Mouse (Mus musculus): ENCODE data around the gene Ryr2. TPM values are rescaled to one million over a fixed set of nuclear protein-coding genes. Genes with fewer than 3 reads are reported as not detected.

Gene Ryr2
- total and polyA plus RNA-seq, 3 experiments: 0.60 TPM; not detected in 2

DNA sequence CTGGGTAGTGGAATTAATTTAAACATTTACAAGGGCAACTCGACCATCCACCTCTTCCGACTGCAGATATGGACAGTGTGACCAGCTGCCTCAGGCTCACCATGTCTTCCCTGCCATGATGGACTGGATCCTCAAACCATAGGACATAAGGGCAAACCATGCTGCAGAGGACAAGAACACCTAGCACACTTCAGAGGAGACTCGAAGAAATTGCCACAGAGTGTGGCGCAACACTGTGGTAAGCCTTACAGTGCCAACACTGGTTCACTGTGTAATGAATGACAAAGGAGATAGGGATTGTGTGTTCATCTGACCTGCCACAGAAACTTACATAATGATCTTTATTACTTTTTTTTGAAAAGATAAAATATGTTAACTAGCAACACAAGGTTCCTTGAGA, 68.1 kb downstream of the Ryr2 start:
- ATAC-seq (ENCODE audit: extremely low read depth, insufficient number of reproducible peaks, low FRiP score, poor library complexity, severe bottlenecking) (no peak), DNase-seq (ENCODE audit: low spot score) (no peak)
- TF ChIP-seq TAL1 (conservative IDR thresholded peaks at IDR 0.05; ENCODE audit: low read depth, low read length) (no peak), GATA1 (IDR thresholded peaks at IDR 0.05; ENCODE audit: borderline replicate concordance, low read length) (no peak), POLR2AphosphoS5 (IDR thresholded peaks at IDR 0.05; ENCODE audit: insufficient replicate concordance, low read depth, low read length) (no peak), CTCF (IDR thresholded peaks at IDR 0.05; ENCODE audit: low read depth, low read length) (no peak), GATA2 (IDR thresholded peaks at IDR 0.05; ENCODE audit: borderline replicate concordance, low read depth, low read length) (no peak)
- Histone ChIP-seq H3K36me3 (replicated peaks) (no peaks in the 10 kb centered on the region), H3K9me3 (replicated peaks) (no peaks in the 10 kb centered on the region), H3K4me1 (ENCODE audit: insufficient read depth, low read depth, low read length) (no peaks in the 10 kb centered on the region), H3K4me3 (ENCODE audit: low read depth, low read length) (no peak overlapping the region), H3K27me3 (ENCODE audit: insufficient read depth, low read length) (0 out of 2 replicates have a peak, but pooled peaks cover 6% of the 10 kb centered on the region)

DNA sequence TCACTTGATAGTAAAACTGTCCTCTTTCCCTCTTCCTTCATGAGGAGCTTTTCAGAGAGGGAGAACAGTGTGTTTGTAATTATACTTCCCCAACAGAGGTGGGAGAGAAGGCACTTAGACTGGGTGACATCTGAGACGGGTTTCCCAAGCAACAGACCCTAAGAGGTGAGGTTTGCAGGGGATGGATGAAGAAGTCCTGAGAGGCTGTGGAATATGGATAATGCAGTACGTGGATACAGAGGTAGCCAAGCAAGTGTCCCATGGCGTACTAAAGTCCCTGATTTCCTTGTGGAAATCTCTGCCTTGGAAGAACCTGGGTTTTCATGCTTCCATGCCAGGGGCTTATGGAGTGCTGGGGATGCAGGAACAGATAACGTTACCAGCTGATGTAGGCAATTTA, 69.5 kb downstream of the Ryr2 start:
- no peaks in the 10 kb centered on the region for H3K9me3 ChIP-seq (replicated peaks)
- ATAC-seq (ENCODE audit: extremely low read depth, insufficient number of reproducible peaks, low FRiP score, poor library complexity, severe bottlenecking): no peak
- H3K4me3 ChIP-seq (ENCODE audit: low read depth, low read length): no peak overlapping the region
- no peaks in the 10 kb centered on the region for H3K4me1 ChIP-seq (ENCODE audit: insufficient read depth, low read depth, low read length)
- H3K36me3 ChIP-seq (replicated peaks): no peaks in the 10 kb centered on the region
- no peak for TF ChIP-seq CTCF (IDR thresholded peaks at IDR 0.05; ENCODE audit: low read depth, low read length)
- no peak for TF ChIP-seq GATA2 (IDR thresholded peaks at IDR 0.05; ENCODE audit: borderline replicate concordance, low read depth, low read length)
- TF ChIP-seq TAL1 (conservative IDR thresholded peaks at IDR 0.05; ENCODE audit: low read depth, low read length): no peak
- TF ChIP-seq GATA1 (IDR thresholded peaks at IDR 0.05; ENCODE audit: borderline replicate concordance, low read length): no peak
- TF ChIP-seq POLR2AphosphoS5 (IDR thresholded peaks at IDR 0.05; ENCODE audit: insufficient replicate concordance, low read depth, low read length): no peak
- H3K27me3 ChIP-seq (ENCODE audit: insufficient read depth, low read length): peaks cover 3% of the 10 kb centered on the region; the same call in 1 of the 2 replicates
- DNase-seq (ENCODE audit: low spot score): no peak

DNA sequence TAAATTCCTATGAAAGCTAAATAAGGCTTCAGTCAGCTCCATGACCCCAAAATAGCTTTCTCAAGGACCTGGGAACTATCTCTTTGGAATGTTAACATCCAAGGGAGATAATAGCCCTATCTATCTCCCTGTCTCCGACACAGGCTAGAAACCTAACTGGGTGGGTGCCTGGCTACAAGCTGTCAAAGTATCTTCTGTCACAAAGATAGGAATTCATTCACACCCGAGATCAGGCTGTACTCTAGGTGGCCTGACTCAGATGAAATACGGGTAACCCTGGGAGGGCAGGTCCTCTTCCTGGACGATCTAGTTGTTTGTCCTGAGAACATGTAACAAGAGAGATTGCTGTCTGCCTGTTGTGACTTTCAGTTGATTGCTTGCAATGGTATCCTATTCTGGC, 69.9 kb downstream of the Ryr2 start:
- Histone ChIP-seq H3K4me1 (ENCODE audit: insufficient read depth, low read depth, low read length) (no peaks in the 10 kb centered on the region), H3K4me3 (ENCODE audit: low read depth, low read length) (no peak overlapping the region), H3K36me3 (replicated peaks) (no peaks in the 10 kb centered on the region), H3K9me3 (replicated peaks) (no peaks in the 10 kb centered on the region), H3K27me3 (ENCODE audit: insufficient read depth, low read length) (peaks cover 3% of the 10 kb centered on the region; the same call in 1 of the 2 replicates)
- ATAC-seq (ENCODE audit: extremely low read depth, insufficient number of reproducible peaks, low FRiP score, poor library complexity, severe bottlenecking): no peak
- TF ChIP-seq TAL1 (conservative IDR thresholded peaks at IDR 0.05; ENCODE audit: low read depth, low read length): no peak
- no peak for TF ChIP-seq POLR2AphosphoS5 (IDR thresholded peaks at IDR 0.05; ENCODE audit: insufficient replicate concordance, low read depth, low read length)
- no peak for TF ChIP-seq GATA1 (IDR thresholded peaks at IDR 0.05; ENCODE audit: borderline replicate concordance, low read length)
- no peak for TF ChIP-seq CTCF (IDR thresholded peaks at IDR 0.05; ENCODE audit: low read depth, low read length)
- no peak for TF ChIP-seq GATA2 (IDR thresholded peaks at IDR 0.05; ENCODE audit: borderline replicate concordance, low read depth, low read length)
- DNase-seq (ENCODE audit: low spot score): no peak

DNA sequence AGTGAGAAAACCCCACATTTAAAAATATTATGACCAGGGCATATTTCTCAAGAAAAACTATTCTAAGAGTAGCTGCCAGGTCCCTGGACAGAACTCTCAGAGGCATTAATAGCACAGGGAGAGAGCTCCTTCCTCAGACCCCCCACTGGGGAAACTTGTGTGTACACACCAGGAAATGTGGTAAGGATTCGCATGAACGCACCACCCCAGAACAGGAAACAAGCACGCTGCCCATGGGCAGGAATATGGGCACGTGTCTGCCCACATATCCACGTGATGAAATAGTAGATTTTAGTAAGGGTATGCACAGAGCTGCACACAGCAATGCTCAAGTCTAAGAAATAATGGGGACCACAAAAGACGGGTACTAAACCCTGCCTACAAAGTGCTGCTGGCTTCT, 72.8 kb downstream of the Ryr2 start:
- no peak overlapping the region for H3K4me3 ChIP-seq (ENCODE audit: low read depth, low read length)
- ATAC-seq (ENCODE audit: extremely low read depth, insufficient number of reproducible peaks, low FRiP score, poor library complexity, severe bottlenecking): no peak
- H3K4me1 ChIP-seq (ENCODE audit: insufficient read depth, low read depth, low read length): no peaks in the 10 kb centered on the region
- no peaks in the 10 kb centered on the region for H3K9me3 ChIP-seq (replicated peaks)
- no peak for TF ChIP-seq GATA1 (IDR thresholded peaks at IDR 0.05; ENCODE audit: borderline replicate concordance, low read length)
- TF ChIP-seq POLR2AphosphoS5 (IDR thresholded peaks at IDR 0.05; ENCODE audit: insufficient replicate concordance, low read depth, low read length): no peak
- TF ChIP-seq CTCF (IDR thresholded peaks at IDR 0.05; ENCODE audit: low read depth, low read length): no peak
- TF ChIP-seq GATA2 (IDR thresholded peaks at IDR 0.05; ENCODE audit: borderline replicate concordance, low read depth, low read length): no peak
- TF ChIP-seq TAL1 (conservative IDR thresholded peaks at IDR 0.05; ENCODE audit: low read depth, low read length): no peak
- H3K36me3 ChIP-seq (replicated peaks): no peaks in the 10 kb centered on the region
- peaks cover 3% of the 10 kb centered on the region; the same call in 1 of the 2 replicates for H3K27me3 ChIP-seq (ENCODE audit: insufficient read depth, low read length)
- no peak for DNase-seq (ENCODE audit: low spot score)

DNA sequence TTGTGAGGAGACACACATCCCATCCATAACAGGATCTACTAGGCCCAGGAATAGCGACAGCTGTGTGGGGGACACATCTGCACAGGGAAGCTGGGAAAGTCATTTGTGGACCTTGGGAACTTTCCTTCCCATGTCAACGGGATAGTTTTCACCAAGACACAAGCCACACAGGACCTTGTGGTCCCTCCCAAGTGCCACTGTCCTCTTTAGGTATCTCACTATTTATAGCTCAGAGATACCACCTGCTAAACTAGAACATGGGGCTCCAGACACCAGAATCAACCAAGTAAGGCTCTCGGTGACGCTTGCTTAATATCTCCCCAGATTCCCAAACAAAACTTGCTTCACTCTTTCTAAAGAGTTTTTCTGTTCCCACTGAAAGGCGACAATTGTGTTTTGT, 73.5 kb downstream of the Ryr2 start:
- H3K9me3 ChIP-seq (replicated peaks): no peaks in the 10 kb centered on the region
- TF ChIP-seq GATA2 (IDR thresholded peaks at IDR 0.05; ENCODE audit: borderline replicate concordance, low read depth, low read length): no peak
- no peak for TF ChIP-seq CTCF (IDR thresholded peaks at IDR 0.05; ENCODE audit: low read depth, low read length)
- TF ChIP-seq GATA1 (IDR thresholded peaks at IDR 0.05; ENCODE audit: borderline replicate concordance, low read length): no peak
- TF ChIP-seq POLR2AphosphoS5 (IDR thresholded peaks at IDR 0.05; ENCODE audit: insufficient replicate concordance, low read depth, low read length): no peak
- no peak for TF ChIP-seq TAL1 (conservative IDR thresholded peaks at IDR 0.05; ENCODE audit: low read depth, low read length)
- DNase-seq (ENCODE audit: low spot score): no peak
- H3K27me3 ChIP-seq (ENCODE audit: insufficient read depth, low read length): peaks cover 3% of the 10 kb centered on the region; the same call in 1 of the 2 replicates
- no peak for ATAC-seq (ENCODE audit: extremely low read depth, insufficient number of reproducible peaks, low FRiP score, poor library complexity, severe bottlenecking)
- no peaks in the 10 kb centered on the region for H3K4me1 ChIP-seq (ENCODE audit: insufficient read depth, low read depth, low read length)
- no peak overlapping the region for H3K4me3 ChIP-seq (ENCODE audit: low read depth, low read length)
- no peaks in the 10 kb centered on the region for H3K36me3 ChIP-seq (replicated peaks)

DNA sequence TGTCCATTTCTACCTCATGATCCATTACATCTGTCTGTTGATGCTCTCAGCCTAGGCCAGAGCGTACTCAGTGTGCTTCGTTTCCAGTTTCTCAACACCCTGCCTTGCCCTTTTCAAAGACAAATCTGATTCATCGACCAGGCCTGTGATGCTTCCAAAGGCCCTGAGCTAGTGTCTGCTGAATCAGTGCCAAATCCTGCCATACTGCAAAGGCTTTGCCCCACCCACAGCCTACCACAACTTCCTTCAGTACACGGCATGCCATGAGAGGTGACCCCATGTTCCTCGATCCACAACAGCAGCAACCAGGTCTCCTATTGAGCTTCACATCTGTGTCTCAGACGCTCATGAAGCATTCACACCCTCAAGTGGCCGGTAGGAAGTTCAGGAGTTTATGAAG, 76.9 kb downstream of the Ryr2 start:
- no peak for ATAC-seq (ENCODE audit: extremely low read depth, insufficient number of reproducible peaks, low FRiP score, poor library complexity, severe bottlenecking)
- Histone ChIP-seq H3K4me1 (ENCODE audit: insufficient read depth, low read depth, low read length) (no peaks in the 10 kb centered on the region), H3K4me3 (ENCODE audit: low read depth, low read length) (no peak overlapping the region), H3K9me3 (replicated peaks) (no peaks in the 10 kb centered on the region), H3K27me3 (ENCODE audit: insufficient read depth, low read length) (peaks cover 3% of the 10 kb centered on the region; the same call in 1 of the 2 replicates), H3K36me3 (replicated peaks) (no peaks in the 10 kb centered on the region)
- DNase-seq (ENCODE audit: low spot score): no peak
- no peak for TF ChIP-seq POLR2AphosphoS5 (IDR thresholded peaks at IDR 0.05; ENCODE audit: insufficient replicate concordance, low read depth, low read length)
- TF ChIP-seq GATA1 (IDR thresholded peaks at IDR 0.05; ENCODE audit: borderline replicate concordance, low read length): no peak
- TF ChIP-seq GATA2 (IDR thresholded peaks at IDR 0.05; ENCODE audit: borderline replicate concordance, low read depth, low read length): no peak
- no peak for TF ChIP-seq CTCF (IDR thresholded peaks at IDR 0.05; ENCODE audit: low read depth, low read length)
- TF ChIP-seq TAL1 (conservative IDR thresholded peaks at IDR 0.05; ENCODE audit: low read depth, low read length): no peak

All from G1E (cell line).